Mouse (Mus musculus): ENCODE data around the gene Clic1. TPM values are rescaled to one million over a fixed set of nuclear protein-coding genes. Genes with fewer than 3 reads are reported as not detected.

Gene Clic1
- polyA plus RNA-seq, 1 experiment from 2014 or later = 147 TPM

GRCm38 (mm10) chr17:35088825-35089644 is 39.3 kb downstream of the Clic1 start, which contains the start of gene Abhd16a:
TSS of gene Abhd16a (plus strand) at chr17:35089263.
- Histone ChIP-seq H3K27me3 (0 out of 2 replicates have a peak, but pooled peaks cover 3% of the 10 kb centered on the region), H3K27ac (peak within 1 kb of the TSS; percentile 96), H3K9ac (peak within 1 kb of the TSS; percentile 90), H3K4me2 (peak within 1 kb of the TSS; percentile 69), H3K4me3 (peak within 1 kb of the TSS; percentile 60), H3K36me3 (ENCODE audit: poor library complexity, severe bottlenecking) (peaks cover 25% of the 10 kb centered on the region), H3K9me3 (replicated peaks) (no peaks in the 10 kb centered on the region), H3K4me1 (peaks cover 19% of the 10 kb centered on the region)
- 4% methylated on average over 52 of the region's 67 CpGs for WGBS
- ATAC-seq = peak; percentile 98

- Histone ChIP-seq H3K4me3 (peak overlapping the region; percentile 60), H3K27me3 (0 out of 2 replicates have a peak, but pooled peaks cover 3% of the 10 kb centered on the region), H3K9me3 (replicated peaks) (no peaks in the 10 kb centered on the region), H3K36me3 (ENCODE audit: poor library complexity, severe bottlenecking) (peaks cover 39% of the 10 kb centered on the region), H3K27ac (peak overlapping the region; percentile 96), H3K4me1 (peaks cover 19% of the 10 kb centered on the region), H3K9ac (peak overlapping the region; percentile 90), H3K4me2 (peak overlapping the region; percentile 69)
- WGBS = 65% methylated on average over 8 of the region's 8 CpGs
- 0 out of 2 replicates have a peak, but pooled peaks have one; percentile 13 for ATAC-seq
These were observed 40.6 kb downstream of the Clic1 start for GRCm38 (mm10) chr17:35090166-35090932.

- WGBS = 96% methylated on average over 14 of the region's 14 CpGs
- Histone ChIP-seq H3K27ac (no peak overlapping the region), H3K27me3 (no peaks in the 10 kb centered on the region), H3K36me3 (ENCODE audit: poor library complexity, severe bottlenecking) (peaks cover 61% of the 10 kb centered on the region), H3K4me1 (peaks cover 19% of the 10 kb centered on the region), H3K4me3 (no peak overlapping the region), H3K9me3 (replicated peaks) (no peaks in the 10 kb centered on the region), H3K9ac (no peak overlapping the region), H3K4me2 (no peak overlapping the region)
- no peak for ATAC-seq
These were observed 42.8 kb downstream of the Clic1 start for GRCm38 (mm10) chr17:35092403-35093198.

- H3K36me3 ChIP-seq (ENCODE audit: poor library complexity, severe bottlenecking) = peaks cover 82% of the 10 kb centered on the region
These were observed 45.0 kb downstream of the Clic1 start for GRCm38 (mm10) chr17:35094475-35095365.

GRCm38 (mm10) chr17:35096597-35096996 is 46.8 kb downstream of the Clic1 start:
- 85% methylated on average over 12 of the region's 12 CpGs for WGBS
- ATAC-seq = no peak
- Histone ChIP-seq H3K4me1 (no peaks in the 10 kb centered on the region), H3K4me3 (no peak overlapping the region), H3K27ac (no peak overlapping the region), H3K9me3 (replicated peaks) (no peaks in the 10 kb centered on the region), H3K36me3 (ENCODE audit: poor library complexity, severe bottlenecking) (peaks cover 98% of the 10 kb centered on the region), H3K4me2 (no peak overlapping the region), H3K9ac (no peak overlapping the region), H3K27me3 (no peaks in the 10 kb centered on the region)

More at GRCm38 (mm10) chr17:35094475-35095365, 45.0 kb downstream of the Clic1 start:
- H3K4me2 ChIP-seq = no peak overlapping the region
- peaks cover 19% of the 10 kb centered on the region for H3K4me1 ChIP-seq
- WGBS = 94% methylated on average over 15 of the region's 15 CpGs
- no peaks in the 10 kb centered on the region for H3K9me3 ChIP-seq (replicated peaks)
- no peak overlapping the region for H3K4me3 ChIP-seq
- H3K27ac ChIP-seq = no peak overlapping the region
- ATAC-seq = no peak
- H3K27me3 ChIP-seq = no peaks in the 10 kb centered on the region
- no peak overlapping the region; the same call in 1 of the 2 replicates for H3K9ac ChIP-seq

- H3K9me3 ChIP-seq (replicated peaks) = no peaks in the 10 kb centered on the region
- 84% methylated on average over 12 of the region's 12 CpGs for WGBS
These were observed 47.4 kb downstream of the Clic1 start for GRCm38 (mm10) chr17:35097164-35097655.

GRCm38 (mm10) chr17:35100196-35100765 is 50.5 kb downstream of the Clic1 start:
- Histone ChIP-seq H3K27me3 (no peaks in the 10 kb centered on the region), H3K36me3 (ENCODE audit: poor library complexity, severe bottlenecking) (peaks cover 86% of the 10 kb centered on the region), H3K9ac (no peak overlapping the region), H3K4me2 (no peak overlapping the region), H3K4me1 (no peaks in the 10 kb centered on the region), H3K9me3 (replicated peaks) (no peaks in the 10 kb centered on the region), H3K4me3 (no peak overlapping the region), H3K27ac (no peak overlapping the region)
- ATAC-seq = no peak
- 72% methylated on average over 10 of the region's 10 CpGs for WGBS

More at GRCm38 (mm10) chr17:35097164-35097655, 47.4 kb downstream of the Clic1 start:
- Histone ChIP-seq H3K27me3 (no peaks in the 10 kb centered on the region), H3K4me3 (no peak overlapping the region), H3K9ac (no peak overlapping the region), H3K4me1 (no peaks in the 10 kb centered on the region), H3K27ac (no peak overlapping the region), H3K36me3 (ENCODE audit: poor library complexity, severe bottlenecking) (peaks cover 99% of the 10 kb centered on the region), H3K4me2 (no peak overlapping the region)
- ATAC-seq = no peak

- H3K36me3 ChIP-seq (ENCODE audit: poor library complexity, severe bottlenecking) = peaks cover 77% of the 10 kb centered on the region
- no peak overlapping the region for H3K9ac ChIP-seq
These were observed 51.4 kb downstream of the Clic1 start for GRCm38 (mm10) chr17:35101161-35101560.

GRCm38 (mm10) chr17:35102299-35102698 is 52.5 kb downstream of the Clic1 start:
- Histone ChIP-seq H3K4me2 (no peak overlapping the region), H3K36me3 (ENCODE audit: poor library complexity, severe bottlenecking) (peaks cover 66% of the 10 kb centered on the region), H3K9me3 (replicated peaks) (no peaks in the 10 kb centered on the region), H3K9ac (0 out of 2 replicates have a peak overlapping the region, but pooled peaks have one; percentile 12), H3K4me3 (no peak overlapping the region), H3K27ac (no peak overlapping the region), H3K27me3 (no peaks in the 10 kb centered on the region), H3K4me1 (peaks cover 7% of the 10 kb centered on the region)
- WGBS = 74% methylated on average over 8 of the region's 8 CpGs
- no peak for ATAC-seq

More at GRCm38 (mm10) chr17:35101161-35101560, 51.4 kb downstream of the Clic1 start:
- H3K4me1 ChIP-seq = peaks cover 5% of the 10 kb centered on the region
- no peak overlapping the region for H3K4me2 ChIP-seq
- no peak overlapping the region for H3K4me3 ChIP-seq
- H3K9me3 ChIP-seq (replicated peaks) = no peaks in the 10 kb centered on the region
- ATAC-seq = no peak
- 94% methylated on average over 11 of the region's 11 CpGs for WGBS
- H3K27me3 ChIP-seq = no peaks in the 10 kb centered on the region
- H3K27ac ChIP-seq = no peak overlapping the region

- Histone ChIP-seq H3K9me3 (replicated peaks) (no peaks in the 10 kb centered on the region), H3K4me1 (peaks cover 7% of the 10 kb centered on the region), H3K36me3 (ENCODE audit: poor library complexity, severe bottlenecking) (peaks cover 57% of the 10 kb centered on the region), H3K4me2 (no peak overlapping the region), H3K4me3 (no peak overlapping the region), H3K27me3 (no peaks in the 10 kb centered on the region), H3K9ac (no peak overlapping the region), H3K27ac (no peak overlapping the region)
- no peak for ATAC-seq
- 80% methylated on average over 6 of the region's 6 CpGs for WGBS
These were observed 53.5 kb downstream of the Clic1 start for GRCm38 (mm10) chr17:35103221-35103690.
